8 mouse cellular contexts compared by ENCODE assay signal in genomic region chr2:129038937-129039631, GRCm38 (mm10). TPM values are rescaled to one million over a fixed set of nuclear protein-coding genes. Genes with fewer than 3 reads are reported as not detected.
DNase-seq lines count a peak whose midpoint lies in the region; ATAC-seq lines count a peak whose summit lies in the region.

No protein-coding gene starts in this region.

- intact Hi-C loops in left cerebral cortex, postnatal 36 days (cut with DNase I) = no loop called here

- H3K4me2 ChIP-seq in forebrain, embryonic 11.5 days (ENCODE audit: low read depth, low read length, severe bottlenecking) = peak overlapping the region; percentile 84
- H3K4me2 ChIP-seq in intestine, embryonic 14.5 days (ENCODE audit: low read length) = peak overlapping the region; percentile 55
- peak overlapping the region; percentile 81 for H3K4me2 ChIP-seq in stomach, embryonic 16.5 days (ENCODE audit: low read depth, low read length)

- H3K9ac ChIP-seq in forebrain, embryonic 11.5 days (ENCODE audit: low read length) = peak overlapping the region; percentile 49
- H3K9ac ChIP-seq in intestine, embryonic 14.5 days (ENCODE audit: low read length) = peak overlapping the region; percentile 23
- H3K9ac ChIP-seq in stomach, embryonic 16.5 days (ENCODE audit: low read length) = peak overlapping the region; percentile 64

- ATAC-seq in forebrain, embryonic 11.5 days (replicated peaks; ENCODE audit: low FRiP score) = peak; percentile 42; the same call in 1 of the 2 replicates
- peak; percentile 60 for ATAC-seq in intestine, embryonic 14.5 days (replicated peaks; ENCODE audit: low FRiP score, low TSS enrichment, low read depth)
- ATAC-seq in megakaryocyte-erythroid progenitor cell, adult 5-6 weeks (replicated peaks; ENCODE audit: low FRiP score, low TSS enrichment, poor library complexity, severe bottlenecking) = 0 out of 2 replicates have a peak, but pooled peaks have one; percentile 32
- ATAC-seq in stomach, embryonic 16.5 days (ENCODE audit: insufficient read depth, low FRiP score) = no peak

- H3K4me1 ChIP-seq in forebrain, embryonic 11.5 days (replicated peaks; ENCODE audit: control insufficient read depth, insufficient read depth, low read length) = peaks cover 7% of the 10 kb centered on the region; the same call in 1 of the 2 replicates
- H3K4me1 ChIP-seq in intestine, embryonic 14.5 days (replicated peaks; ENCODE audit: control insufficient read depth, insufficient read depth, low read length) = no peaks in the 10 kb centered on the region; the same call in 1 of the 2 replicates
- H3K4me1 ChIP-seq in stomach, embryonic 16.5 days (ENCODE audit: control insufficient read depth, insufficient read depth, low read length) = peaks cover 5% of the 10 kb centered on the region

- H3K27me3 ChIP-seq in forebrain, embryonic 11.5 days (ENCODE audit: control insufficient read depth, insufficient read depth, low read length) = peaks cover 21% of the 10 kb centered on the region
- peaks cover 42% of the 10 kb centered on the region for H3K27me3 ChIP-seq in intestine, embryonic 14.5 days (replicated peaks; ENCODE audit: control insufficient read depth, insufficient read depth, low read length)
- peaks cover 23% of the 10 kb centered on the region for H3K27me3 ChIP-seq in stomach, embryonic 16.5 days (ENCODE audit: control insufficient read depth, insufficient read depth, low read length)

- no peaks in the 10 kb centered on the region for H3K9me3 ChIP-seq in forebrain, embryonic 11.5 days (ENCODE audit: control insufficient read depth, low read length)
- H3K9me3 ChIP-seq in intestine, embryonic 14.5 days (ENCODE audit: control insufficient read depth, low read length) = no peaks in the 10 kb centered on the region
- no peaks in the 10 kb centered on the region for H3K9me3 ChIP-seq in stomach, embryonic 16.5 days (replicated peaks; ENCODE audit: control insufficient read depth, low read length)

- no peak overlapping the region for H3K27ac ChIP-seq in forebrain, embryonic 11.5 days (ENCODE audit: low read depth, low read length)
- H3K27ac ChIP-seq in intestine, embryonic 14.5 days (ENCODE audit: low read depth) = no peak overlapping the region
- H3K27ac ChIP-seq in stomach, embryonic 16.5 days (ENCODE audit: low read length) = no peak overlapping the region

- H3K36me3 ChIP-seq in forebrain, embryonic 11.5 days (ENCODE audit: control insufficient read depth, insufficient read depth, low read length) = no peaks in the 10 kb centered on the region
- no peaks in the 10 kb centered on the region for H3K36me3 ChIP-seq in intestine, embryonic 14.5 days (ENCODE audit: control insufficient read depth, insufficient read depth, low read length)
- H3K36me3 ChIP-seq in stomach, embryonic 16.5 days (ENCODE audit: control insufficient read depth, insufficient read depth, low read length) = no peaks in the 10 kb centered on the region

- H3K4me3 ChIP-seq in forebrain, embryonic 11.5 days (ENCODE audit: low read depth, low read length) = peak overlapping the region; percentile 36
- peak overlapping the region; percentile 31 for H3K4me3 ChIP-seq in intestine, embryonic 14.5 days (ENCODE audit: low read depth, low read length)
- H3K4me3 ChIP-seq in stomach, embryonic 16.5 days (replicated peaks; ENCODE audit: low read length) = peak overlapping the region; percentile 43

- 2% methylated on average over 62 of the region's 62 CpGs for WGBS in forebrain, embryonic 11.5 days
- WGBS in intestine, embryonic 14.5 days = 1% methylated on average over 62 of the region's 62 CpGs
- WGBS in stomach, embryonic 16.5 days = 3% methylated on average over 62 of the region's 62 CpGs

- DNase-seq in left cerebral cortex, postnatal 36 days (ENCODE audit: low spot score in 2 of 2) = peak; percentile 20 to 27
- no peak for DNase-seq in left cerebral cortex, adult 9 months (ENCODE audit: low spot score in 2 of 2)
- peak; percentile 50 for DNase-seq in cerebellum, adult 11 months
- peak; percentile 75 for DNase-seq in forebrain, embryonic 11.5 days (ENCODE audit: low spot score)
- peak; percentile 69 for DNase-seq in intestine, embryonic 14.5 days (ENCODE audit: low spot score)
- no peak for DNase-seq in layer of hippocampus, adult 11-12 months (ENCODE audit: low spot score)

RNA-seq across cellular contexts. Expression of gene Vinac1, which starts 8.9 kb away (rescaled TPM):
- total RNA-seq in left cerebral cortex, postnatal 36 days (2021) = under 1 TPM; 0.11 to 0.39 TPM
- polyA plus RNA-seq in forebrain, embryonic 11.5 days (2014; fragmentation: Nextera tagmentation; extraction: Ambion mirVana) = 0.05 and 0.08 TPM in 2 replicates
- polyA plus RNA-seq in intestine, embryonic 14.5 days (2014; fragmentation: Nextera tagmentation; extraction: Ambion mirVana) = 0.09 and 0.35 TPM in 2 replicates
- total RNA-seq in megakaryocyte-erythroid progenitor cell, adult 5-6 weeks (2014; fragmentation: Nextera tagmentation) = not detected in 2 replicates
- not detected in 2 replicates for total RNA-seq in megakaryocyte-erythroid progenitor cell, adult 5-6 weeks (2017)
- 0.06 and 0.10 TPM in 2 replicates for polyA plus RNA-seq in stomach, embryonic 16.5 days (2015; fragmentation: Nextera tagmentation; extraction: Ambion mirVana)

RNA-seq across cellular contexts. Expression of gene Ttl, which starts 26.7 kb away (rescaled TPM):
- total RNA-seq in left cerebral cortex, postnatal 36 days (2021) = 10 to 100 TPM; 65.0 to 73.7 TPM
- 16.7 and 16.8 TPM in 2 replicates for polyA plus RNA-seq in forebrain, embryonic 11.5 days (2014; fragmentation: Nextera tagmentation; extraction: Ambion mirVana)
- polyA plus RNA-seq in intestine, embryonic 14.5 days (2014; fragmentation: Nextera tagmentation; extraction: Ambion mirVana) = 16.2 and 17.5 TPM in 2 replicates
- 1.0 and 3.4 TPM in 2 replicates for total RNA-seq in megakaryocyte-erythroid progenitor cell, adult 5-6 weeks (2014; fragmentation: Nextera tagmentation)
- total RNA-seq in megakaryocyte-erythroid progenitor cell, adult 5-6 weeks (2017) = 3.8 and 5.8 TPM in 2 replicates
- polyA plus RNA-seq in stomach, embryonic 16.5 days (2015; fragmentation: Nextera tagmentation; extraction: Ambion mirVana) = 12.0 and 13.1 TPM in 2 replicates

Comparison
In these comparisons a context has a peak if more than half of its experiments do, and no peak if none do; other contexts are left out.
1. DNase-seq: peak in left cerebral cortex, postnatal 36 days (2 of 2), cerebellum, adult 11 months (single experiment), forebrain, embryonic 11.5 days (single experiment) and intestine, embryonic 14.5 days (single experiment); none in left cerebral cortex, adult 9 months (0 of 2) and layer of hippocampus, adult 11-12 months (single experiment).
2. Peak in every context shown above with its lines, with median percentiles within 50 percentile points of each other: H3K4me2 ChIP-seq, H3K4me3 ChIP-seq and H3K9ac ChIP-seq.